Mouse (Mus musculus) neural tube, embryonic 14.5 days (tissue): ENCODE measurements around the gene Tbxa2r. TPM values are rescaled to one million over a fixed set of nuclear protein-coding genes. Genes with fewer than 3 reads are reported as not detected.
A peak's percentile ranks its signal among the peaks of the same experiment; 100 is the strongest.

ENCODE experiments used
- ATAC-seq: fragments of 200-750 bp; cut with Nextera tagmentation; 2 replicates; pipeline ENCODE4 v1.8.0; 2017; ENCODE audit warnings: low read depth, mild to moderate bottlenecking, moderate TSS enrichment, moderate library complexity
- H3K27ac ChIP-seq: fragments of 300-500 bp; sonication (generic); 2 replicates; pipeline ENCODE4 v1.5.1; 2014; ENCODE audit warnings: low read depth, mild to moderate bottlenecking, control low read depth, low read length, moderate library complexity, mixed read lengths
- H3K27me3 ChIP-seq: fragments of 300-500 bp; sonication (generic); 2 replicates; pipeline ENCODE4 v1.6.1; 2014; ENCODE audit warnings: low read length; ENCODE audit not compliant: control insufficient read depth, insufficient read depth
- H3K36me3 ChIP-seq: fragments of 300-500 bp; sonication (generic); 2 replicates; pipeline ENCODE4 v1.6.1; 2014; ENCODE audit warnings: low read length, mixed read lengths; ENCODE audit not compliant: control insufficient read depth, insufficient read depth
- H3K4me1 ChIP-seq: fragments of 300-500 bp; sonication (generic); 2 replicates; pipeline ENCODE4 v1.6.1; 2014; ENCODE audit warnings: low read length; ENCODE audit not compliant: control insufficient read depth, insufficient read depth
- H3K4me2 ChIP-seq: fragments of 300-500 bp; sonication (generic); 2 replicates; pipeline ENCODE4 v1.6.1; 2014; ENCODE audit warnings: mild to moderate bottlenecking, low read depth, low read length, control low read depth
- H3K4me3 ChIP-seq: fragments of 300-500 bp; sonication (generic); 2 replicates; pipeline ENCODE4 v1.5.1; 2014; ENCODE audit warnings: low read depth, low read length, control low read depth, mixed read lengths
- H3K9ac ChIP-seq: fragments of 300-500 bp; sonication (generic); replicated peaks from 2 replicates; pipeline ENCODE4 v1.6.1; 2014; ENCODE audit warnings: low read depth, mild to moderate bottlenecking, control low read depth, low read length, mixed read lengths
- H3K9me3 ChIP-seq: fragments of 300-500 bp; sonication (generic); 2 replicates; pipeline ENCODE4 v1.6.1; 2016; ENCODE audit warnings: low read length; ENCODE audit not compliant: control insufficient read depth
- WGBS: fragments of 180-500 bp; shearing (Covaris S2); extraction: QIAGEN DNeasy Blood & Tissue Kit; methylation state at CpG from one replicate; pipeline ENCODE4 v1.1.7; 2014; 5-methylcytosine and 5-hydroxymethylcytosine counted together
- polyA plus RNA-seq: library from polyadenylated mRNA; unstranded; fragments of >200 nt; fragmentation: Nextera tagmentation; extraction: Ambion mirVana; gene quantifications from 2 replicates; pipeline ENCODE4 v1.2.1, GENCODE M21; 2014

Tbxa2r gene
- polyA plus RNA-seq, 1 experiment from 2014 or later = 1.9 TPM

DNA sequence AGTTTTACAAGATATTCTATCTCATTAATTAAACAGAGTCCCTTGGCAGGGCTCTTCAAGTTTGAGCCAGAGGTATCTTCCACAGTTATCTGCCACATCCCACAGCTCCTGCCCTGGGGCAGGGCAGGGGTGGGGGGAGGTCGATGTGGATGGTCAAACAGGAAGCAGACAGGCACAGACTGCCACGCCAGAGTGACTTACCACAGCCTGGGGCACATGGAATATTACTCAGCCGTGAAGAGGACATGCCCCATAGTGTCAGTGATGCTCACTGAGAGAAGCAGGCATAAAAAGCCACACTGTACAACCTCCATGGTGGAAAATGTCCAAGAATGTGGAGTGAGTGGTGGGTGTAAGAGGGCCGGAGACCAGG lies 16.6 kb downstream of the Tbxa2r start:
- H3K9me3 ChIP-seq = no peaks in the 10 kb centered on the region
- no peak overlapping the region for H3K27ac ChIP-seq
- H3K9ac ChIP-seq = no peak overlapping the region
- 85% methylated on average over 4 of the region's 4 CpGs for WGBS
- no peak overlapping the region for H3K4me3 ChIP-seq
- H3K4me1 ChIP-seq = peaks cover 16% of the 10 kb centered on the region
- H3K4me2 ChIP-seq = no peak overlapping the region
- peaks cover 34% of the 10 kb centered on the region for H3K27me3 ChIP-seq
- H3K36me3 ChIP-seq = no peaks in the 10 kb centered on the region
- ATAC-seq = no peak

DNA sequence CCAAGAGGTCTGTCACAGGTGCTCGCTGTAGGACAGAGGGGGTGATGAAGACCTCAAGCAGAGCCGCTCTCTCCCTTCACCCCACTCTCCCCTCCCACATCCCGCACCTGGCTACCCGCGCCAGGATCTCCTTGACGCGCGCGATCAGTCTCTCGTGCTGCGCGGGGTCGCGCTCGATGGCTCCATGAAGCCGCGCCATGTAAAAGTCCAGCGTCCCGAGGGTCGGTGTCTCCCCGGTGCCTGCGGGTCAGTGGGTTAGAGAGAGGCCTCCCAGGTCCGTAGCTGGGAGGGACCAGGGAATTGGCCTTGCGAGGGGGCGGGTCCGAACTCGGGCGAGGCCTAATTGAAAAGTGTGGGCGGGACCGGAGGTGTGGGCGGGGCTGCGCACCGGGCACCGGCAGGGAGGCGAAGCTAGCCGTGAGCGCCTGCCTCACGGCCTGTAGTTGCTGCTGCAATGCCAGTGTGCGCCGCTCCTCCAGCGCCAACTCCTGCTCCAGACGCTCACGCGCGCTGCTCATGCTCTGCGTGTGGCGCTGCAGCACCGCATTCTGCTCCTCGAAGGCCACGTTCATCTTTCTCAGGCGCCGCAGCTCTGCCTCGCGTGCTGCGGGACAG lies 18.0 kb downstream of the Tbxa2r start:
- H3K27me3 ChIP-seq = peaks cover 30% of the 10 kb centered on the region

DNA sequence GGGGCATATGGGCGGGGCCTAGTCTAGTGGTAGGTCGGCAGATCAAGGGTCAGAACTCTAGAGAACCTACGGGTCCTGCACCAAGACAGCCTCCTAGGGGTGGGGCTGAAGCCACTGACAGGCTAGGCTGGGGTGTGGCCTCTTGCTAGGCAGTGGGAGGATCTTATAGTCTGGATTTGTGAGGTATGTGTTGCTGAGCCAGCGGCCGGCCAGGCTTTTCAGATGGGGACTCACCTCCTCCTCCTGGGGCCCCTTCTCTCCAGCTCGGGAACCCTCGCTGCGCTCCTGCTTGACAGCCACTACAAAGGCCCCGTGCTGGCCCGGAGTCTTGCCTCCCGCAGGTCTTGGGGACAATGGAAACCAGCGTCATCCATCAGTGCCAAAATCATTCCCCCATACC lies 20.6 kb downstream of the Tbxa2r start:
- no peak overlapping the region for H3K27ac ChIP-seq
- H3K4me3 ChIP-seq = peak overlapping the region; percentile 61
- no peaks in the 10 kb centered on the region for H3K36me3 ChIP-seq
- H3K9me3 ChIP-seq = no peaks in the 10 kb centered on the region
- peaks cover 10% of the 10 kb centered on the region for H3K4me1 ChIP-seq
- 0 out of 2 replicates have a peak overlapping the region, but pooled peaks have one; percentile 11 for H3K9ac ChIP-seq
- no peak for ATAC-seq
- peaks cover 11% of the 10 kb centered on the region for H3K27me3 ChIP-seq
- H3K4me2 ChIP-seq = peak overlapping the region; percentile 90
- WGBS = 4% methylated on average over 12 of the region's 12 CpGs

More for the DNA sequence above, 18.0 kb downstream of the Tbxa2r start:
- no peak for ATAC-seq
- H3K9ac ChIP-seq = no peak overlapping the region; the same call in 1 of the 2 replicates
- H3K36me3 ChIP-seq = no peaks in the 10 kb centered on the region
- H3K4me3 ChIP-seq = peak overlapping the region; percentile 23
- H3K27ac ChIP-seq = no peak overlapping the region
- no peaks in the 10 kb centered on the region for H3K9me3 ChIP-seq
- WGBS = 7% methylated on average over 54 of the region's 55 CpGs
- peak overlapping the region; percentile 42 for H3K4me2 ChIP-seq
- H3K4me1 ChIP-seq = peaks cover 16% of the 10 kb centered on the region

DNA sequence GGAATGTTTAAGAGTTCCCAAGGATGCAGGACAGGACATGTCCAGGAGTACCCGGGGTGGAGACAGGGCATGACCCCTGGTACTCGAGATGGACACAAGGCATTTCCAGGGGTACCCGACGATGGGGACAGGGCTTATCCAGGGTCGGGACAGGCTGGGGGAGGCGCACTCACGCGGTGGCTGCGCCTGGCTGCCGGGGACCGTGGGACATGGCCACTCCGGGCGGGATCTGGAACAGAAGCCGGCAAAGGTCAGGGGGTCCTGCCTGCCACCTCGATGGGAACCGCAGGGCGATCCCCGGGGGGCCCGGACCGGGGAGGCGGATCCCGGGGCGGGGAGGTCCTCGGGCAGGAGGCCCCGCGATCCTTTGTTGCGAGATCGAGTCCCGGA lies 21.4 kb downstream of the Tbxa2r start:
- WGBS = 0% methylated on average over 27 of the region's 29 CpGs
- no peak overlapping the region for H3K27ac ChIP-seq
- no peaks in the 10 kb centered on the region for H3K9me3 ChIP-seq
- H3K4me3 ChIP-seq = peak overlapping the region; percentile 61
- peaks cover 10% of the 10 kb centered on the region for H3K4me1 ChIP-seq
- peak; percentile 2 for ATAC-seq
- H3K27me3 ChIP-seq = peaks cover 4% of the 10 kb centered on the region; the same call in 1 of the 2 replicates
- H3K4me2 ChIP-seq = peak overlapping the region; percentile 90
- H3K36me3 ChIP-seq = no peaks in the 10 kb centered on the region
- H3K9ac ChIP-seq = peak overlapping the region; percentile 68

DNA sequence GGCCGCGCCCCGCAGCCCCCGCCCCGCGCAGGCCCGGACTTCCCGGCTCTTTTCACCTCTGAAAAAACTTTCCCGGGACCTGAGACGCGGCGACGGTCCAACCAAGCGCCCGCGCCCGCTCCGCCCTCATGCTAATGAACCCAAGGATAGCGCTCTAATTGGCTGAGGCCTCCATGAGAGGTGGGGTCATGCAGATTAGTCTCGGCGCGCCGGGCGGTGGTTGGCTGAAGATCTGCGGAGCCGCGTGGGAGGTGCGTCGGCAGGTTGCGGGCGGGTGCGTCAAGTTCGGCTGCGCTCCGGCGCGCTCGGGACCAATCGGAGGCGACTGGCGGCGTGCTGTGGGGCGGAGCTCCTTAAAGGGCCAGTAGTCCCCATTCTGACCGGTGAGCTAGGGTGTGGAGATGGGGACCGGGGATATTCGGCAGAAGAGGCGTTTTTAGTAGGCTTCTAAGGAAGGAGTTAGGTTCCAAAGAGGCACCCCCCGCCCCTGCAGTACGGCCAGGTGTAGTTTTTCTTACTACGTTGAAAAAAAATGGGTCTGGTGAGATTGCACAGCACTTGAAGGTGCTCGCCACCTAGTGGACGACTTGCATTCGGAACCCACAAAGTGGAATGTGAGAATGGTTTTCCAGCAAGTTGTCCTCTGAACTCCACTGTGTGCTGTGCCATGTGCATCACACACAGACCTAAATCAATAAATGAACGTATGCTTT lies 22.0 kb downstream of the Tbxa2r start, which contains the start of gene Hmg20b:
Gene Hmg20b (minus strand): TSS at position 130 of the 713 bp plus-strand sequence.
- Histone ChIP-seq H3K4me1 (peaks cover 10% of the 10 kb centered on the region), H3K36me3 (no peaks in the 10 kb centered on the region), H3K9me3 (no peaks in the 10 kb centered on the region), H3K4me2 (peak within 1 kb of the TSS; percentile 90), H3K9ac (peak within 1 kb of the TSS; percentile 68), H3K4me3 (peak within 1 kb of the TSS; percentile 61), H3K27me3 (peaks cover 4% of the 10 kb centered on the region; the same call in 1 of the 2 replicates), H3K27ac (0 out of 2 replicates have a peak within 1 kb of the TSS, but pooled peaks have one; percentile 52)
- WGBS = under 1% methylated on average over 53 of the region's 54 CpGs
- ATAC-seq = peak; percentile 96

DNA sequence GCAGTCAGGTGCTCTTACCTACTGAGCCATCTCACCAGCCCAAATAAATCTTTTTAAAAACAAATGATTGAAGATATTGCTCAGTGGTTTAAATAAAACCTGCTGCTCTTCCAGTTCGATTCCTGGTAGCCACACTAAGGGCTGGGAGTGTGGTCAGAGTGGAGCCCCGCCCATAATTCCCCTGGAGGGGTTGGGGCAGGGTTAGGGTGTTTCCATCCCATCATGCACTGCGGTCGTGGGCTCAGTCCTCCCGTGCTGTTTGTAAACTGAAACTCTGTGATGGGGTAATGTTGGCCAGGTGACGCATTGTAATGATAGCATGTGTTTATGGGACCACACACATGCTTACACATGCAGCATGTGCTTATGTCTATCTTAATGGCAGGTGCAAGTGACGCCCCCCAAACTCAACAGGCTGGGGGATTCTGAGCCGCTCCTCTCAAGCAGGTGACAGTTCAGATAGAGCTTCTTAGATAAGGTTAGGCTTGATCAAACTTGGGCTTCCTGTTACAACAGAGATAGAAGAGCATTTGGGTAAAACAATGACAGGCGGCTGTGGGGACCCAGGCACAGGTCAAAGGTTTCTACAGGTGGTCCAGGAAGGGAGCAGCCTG lies 23.3 kb downstream of the Tbxa2r start:
- no peaks in the 10 kb centered on the region for H3K36me3 ChIP-seq
- no peak overlapping the region for H3K4me3 ChIP-seq
- H3K4me1 ChIP-seq = peaks cover 10% of the 10 kb centered on the region
- ATAC-seq = no peak
- H3K9me3 ChIP-seq = no peaks in the 10 kb centered on the region
- peaks cover 4% of the 10 kb centered on the region; the same call in 1 of the 2 replicates for H3K27me3 ChIP-seq
- H3K9ac ChIP-seq = no peak overlapping the region
- H3K27ac ChIP-seq = no peak overlapping the region
- H3K4me2 ChIP-seq = no peak overlapping the region
- WGBS = 28% methylated on average over 9 of the region's 9 CpGs

DNA sequence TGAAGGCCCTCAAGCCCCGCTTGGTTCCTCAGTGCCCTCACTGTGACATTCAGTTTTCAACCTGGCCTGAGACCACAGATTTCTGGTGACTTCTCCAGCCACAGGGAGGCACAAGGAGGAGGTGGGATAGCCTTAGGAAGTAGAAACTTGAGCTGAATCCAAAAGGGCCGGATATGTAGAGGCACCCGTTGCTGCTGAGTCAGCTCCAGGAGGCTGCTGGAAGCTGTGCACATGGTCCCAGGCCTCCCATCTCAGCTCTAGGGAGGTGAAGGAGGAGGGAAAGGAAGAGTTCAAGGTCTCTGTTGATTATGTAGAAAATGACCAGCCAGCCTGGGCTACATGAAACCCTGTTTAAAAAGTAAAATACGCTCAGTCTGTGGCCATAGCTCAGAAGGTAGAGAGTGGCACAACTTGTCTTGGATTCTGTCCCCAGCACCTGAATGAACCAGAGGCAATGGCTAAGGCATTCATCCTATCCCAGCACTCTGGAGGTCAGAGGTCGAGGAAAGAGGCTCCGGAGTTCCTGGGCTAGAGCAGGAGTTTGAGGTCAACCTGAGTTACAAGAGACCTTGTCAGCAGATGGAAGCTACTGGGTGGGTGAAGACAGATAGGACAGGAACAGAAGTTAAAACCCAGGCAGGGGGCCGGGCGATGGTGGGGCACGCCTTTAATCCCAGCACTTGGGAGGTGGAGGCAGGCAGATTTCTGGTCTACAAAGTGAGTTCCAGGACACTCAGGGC lies 26.4 kb downstream of the Tbxa2r start:
- WGBS = 77% methylated on average over 9 of the region's 9 CpGs

DNA sequence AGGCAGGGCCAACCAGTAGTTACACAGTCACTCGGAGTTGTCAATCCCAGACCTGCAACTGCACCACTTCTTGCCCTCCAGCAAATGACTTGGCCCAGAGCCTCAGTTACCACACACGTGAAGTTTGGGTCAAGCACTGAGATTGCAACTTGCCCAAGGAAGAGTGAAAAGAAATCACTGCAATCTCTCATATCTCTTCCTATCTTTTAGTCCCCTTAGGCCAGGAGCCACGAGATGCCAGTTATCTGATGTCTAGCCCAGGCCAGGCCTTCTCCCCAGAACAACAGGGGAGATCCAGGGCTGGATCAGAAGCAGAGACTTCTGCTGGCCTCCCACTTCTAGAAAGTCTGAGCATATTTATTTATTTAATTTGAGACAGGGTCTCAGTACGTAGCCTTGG lies 27.0 kb downstream of the Tbxa2r start:
- Histone ChIP-seq H3K27me3 (no peaks in the 10 kb centered on the region), H3K9me3 (no peaks in the 10 kb centered on the region), H3K36me3 (no peaks in the 10 kb centered on the region), H3K4me1 (0 out of 2 replicates have a peak, but pooled peaks cover 4% of the 10 kb centered on the region), H3K9ac (no peak overlapping the region), H3K27ac (no peak overlapping the region), H3K4me2 (no peak overlapping the region), H3K4me3 (no peak overlapping the region)
- ATAC-seq = no peak
- 85% methylated on average over 4 of the region's 4 CpGs for WGBS

More for the DNA sequence above, 26.4 kb downstream of the Tbxa2r start:
- Histone ChIP-seq H3K27ac (no peak overlapping the region), H3K4me3 (no peak overlapping the region), H3K4me1 (peaks cover 6% of the 10 kb centered on the region; the same call in 1 of the 2 replicates), H3K36me3 (no peaks in the 10 kb centered on the region), H3K27me3 (no peaks in the 10 kb centered on the region), H3K9me3 (no peaks in the 10 kb centered on the region), H3K4me2 (no peak overlapping the region), H3K9ac (no peak overlapping the region)
- no peak for ATAC-seq
